Mouse (Mus musculus) cortical plate, adult 2 months (tissue): ENCODE results near the gene Wdtc1.

ENCODE experiments used
- CTCF ChIP-seq: fragments of 200-500 bp; IDR thresholded peaks from 2 replicates; pipeline ENCODE4 v1.5.1; 2011; ENCODE audit warnings: mild to moderate bottlenecking, control low read depth, low read length; ENCODE audit not compliant: insufficient read depth; ENCODE audit errors: extremely low read depth
- POLR2A ChIP-seq: fragments of 200-500 bp; IDR thresholded peaks from 2 replicates; pipeline ENCODE4 v1.6.1; 2011; ENCODE audit warnings: mild to moderate bottlenecking, low read length, control low read depth; ENCODE audit not compliant: insufficient read depth; ENCODE audit errors: extremely low read depth

DNA sequence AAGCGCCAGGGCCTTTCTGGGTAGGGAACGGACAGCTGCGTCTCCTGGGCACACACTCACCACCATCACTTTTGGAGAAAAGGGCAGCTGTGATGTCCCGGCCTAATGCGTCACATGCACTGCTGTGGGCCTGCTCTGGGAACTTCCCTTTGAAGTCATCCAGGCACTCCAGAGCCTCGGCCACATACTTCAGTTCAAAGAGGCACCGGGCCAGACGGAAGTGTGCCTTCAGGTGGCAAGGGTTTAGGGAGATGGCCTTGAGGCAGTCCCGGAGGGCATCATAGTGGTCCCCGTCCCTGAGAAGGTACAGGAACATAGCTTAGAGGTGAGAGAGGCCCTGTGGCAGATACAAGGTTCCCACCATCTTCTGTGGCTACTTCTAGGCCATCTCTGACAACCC is 55.9 kb downstream of the Wdtc1 start:
- TF ChIP-seq CTCF (no peak), POLR2A (no peak)
